Mouse (Mus musculus) adrenal gland, adult (tissue): Measurements from ENCODE around the gene Mink1.
A peak's percentile ranks its signal among the peaks of the same experiment; 100 is the strongest.
"Not testable (repeated sequence)": the region's sequence is repeated elsewhere in the genome, so short reads cannot be mapped to it uniquely, and the experiment has no call there.

Experiments
- DNase-seq, 2 experiments: peaks; one replicate each; pipeline ENCODE4 v3.0.0; 2022 to 2023; ENCODE audit warnings: low spot score in 1 of 2; ENCODE audit not compliant: inconsistent age in 2 of 2

Mink1 gene

DNA sequence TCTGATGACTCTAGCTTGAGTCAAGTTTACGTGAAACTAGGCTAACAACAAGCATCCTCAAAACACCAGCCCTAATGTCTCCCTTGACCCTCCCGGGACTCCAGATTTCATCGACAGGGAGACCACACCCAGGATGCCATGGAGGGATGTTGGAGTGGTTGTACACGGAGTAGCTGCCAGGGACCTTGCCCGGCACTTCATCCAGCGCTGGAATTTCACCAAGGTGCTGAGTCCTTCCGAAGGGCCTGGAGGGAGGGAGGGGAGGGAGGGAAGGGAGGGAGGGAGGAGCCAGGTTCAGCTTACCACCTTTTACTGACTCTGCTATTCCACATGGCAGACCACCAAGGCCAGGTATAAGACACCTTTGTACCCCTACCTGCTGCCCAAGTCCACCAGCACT is 8.7 kb upstream of the Mink1 start:
- no peak for DNase-seq

DNA sequence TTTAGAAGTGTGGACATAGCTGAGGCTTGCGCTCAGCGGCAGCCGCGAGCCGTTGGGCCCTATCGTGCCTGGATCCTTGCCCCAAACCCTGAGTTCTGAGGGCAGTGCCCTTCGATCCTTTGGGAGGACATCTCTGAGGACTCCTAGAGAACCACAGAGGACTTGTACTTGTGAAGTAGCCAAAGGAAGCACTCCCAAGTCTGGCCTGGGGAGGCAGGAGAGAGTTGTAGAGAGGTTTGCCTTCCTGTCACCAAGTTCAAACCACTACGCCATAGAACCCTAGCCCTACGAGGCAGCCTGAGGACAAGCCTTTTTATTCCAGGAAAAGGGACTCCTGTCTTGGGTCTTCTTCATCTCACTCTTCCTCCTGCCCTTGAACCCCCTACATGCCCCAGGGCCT is 5.1 kb upstream of the Mink1 start:
- no peak for DNase-seq

DNA sequence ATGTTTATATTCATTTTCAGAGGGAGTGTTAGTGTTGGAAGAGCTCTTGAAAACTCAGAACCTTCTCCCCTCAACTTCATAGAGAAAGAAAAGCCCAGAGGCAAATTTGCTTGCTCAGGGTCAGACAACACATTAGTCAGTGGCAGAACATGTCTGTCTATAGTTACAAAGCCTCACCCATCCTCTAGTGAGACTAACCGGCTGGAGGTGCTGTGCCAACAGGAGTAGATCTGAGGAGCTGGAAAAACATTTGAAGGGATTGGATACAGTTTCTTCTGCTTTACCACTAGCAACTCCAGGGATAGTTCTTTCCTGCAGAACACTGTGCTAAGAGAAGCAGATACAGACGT is 769 bp upstream of the Mink1 start:
- no peak for DNase-seq

DNA sequence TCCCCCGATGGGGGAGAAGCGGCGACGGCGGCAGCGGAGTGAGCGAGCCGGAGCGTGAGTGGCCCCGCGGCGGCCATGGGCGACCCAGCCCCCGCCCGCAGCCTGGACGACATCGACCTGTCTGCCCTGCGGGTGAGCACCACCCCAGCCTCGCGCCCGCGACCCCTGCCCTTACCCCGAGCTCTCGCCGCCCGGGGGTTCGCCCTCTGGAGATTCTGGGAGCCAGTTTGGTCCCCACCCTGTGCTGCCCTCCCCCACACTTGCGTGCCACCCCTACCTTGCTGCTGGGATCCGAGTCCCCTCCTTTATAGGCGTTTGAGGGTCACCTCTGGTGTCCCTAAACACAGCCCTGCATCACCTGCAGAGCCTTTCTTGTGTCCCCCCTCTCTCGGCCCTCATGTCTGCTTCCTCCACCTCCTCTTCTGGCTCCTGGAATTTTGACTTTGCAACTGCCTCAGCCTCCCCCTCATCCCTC is 351 bp downstream of the Mink1 start:
- DNase-seq, result no peak

DNA sequence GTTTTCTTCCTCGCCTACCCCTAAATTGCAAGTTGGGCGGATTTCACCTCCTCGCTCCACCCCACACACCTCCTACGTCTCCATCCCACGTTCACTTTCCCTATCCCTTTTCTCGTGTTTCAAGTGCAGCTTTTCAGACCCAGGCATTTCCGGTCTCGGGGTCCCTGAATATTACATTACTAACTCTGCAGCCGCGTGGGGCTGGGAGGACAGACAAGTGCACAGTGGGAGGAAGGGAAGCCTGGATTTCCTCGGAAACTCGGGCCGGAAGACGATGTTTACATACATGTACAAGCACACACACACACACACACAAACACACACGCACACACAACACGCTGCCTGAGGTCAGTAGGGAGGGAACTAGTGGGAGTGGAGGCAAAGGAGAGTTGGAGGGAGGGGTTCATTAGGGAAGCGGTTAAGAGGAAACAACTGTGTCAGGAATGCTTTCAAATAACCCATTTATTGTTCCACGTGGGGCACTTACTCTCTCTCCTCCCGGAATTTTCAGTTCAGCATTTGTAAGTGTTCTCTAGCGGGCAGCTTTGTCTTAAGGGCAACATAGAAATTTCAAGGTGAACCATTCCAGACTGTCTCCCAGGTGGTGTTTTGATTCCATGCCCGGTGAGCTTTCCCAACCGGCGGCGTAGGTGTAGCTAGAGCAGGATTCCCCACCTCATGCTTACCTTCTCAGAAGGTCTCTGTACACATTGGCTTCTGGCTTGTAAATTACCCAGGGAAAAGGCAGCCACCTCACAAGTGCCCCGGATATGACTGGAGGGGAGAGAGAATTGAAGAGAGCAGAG is 992 bp downstream of the Mink1 start:
- DNase-seq, result peak; percentile 27 to 71

DNA sequence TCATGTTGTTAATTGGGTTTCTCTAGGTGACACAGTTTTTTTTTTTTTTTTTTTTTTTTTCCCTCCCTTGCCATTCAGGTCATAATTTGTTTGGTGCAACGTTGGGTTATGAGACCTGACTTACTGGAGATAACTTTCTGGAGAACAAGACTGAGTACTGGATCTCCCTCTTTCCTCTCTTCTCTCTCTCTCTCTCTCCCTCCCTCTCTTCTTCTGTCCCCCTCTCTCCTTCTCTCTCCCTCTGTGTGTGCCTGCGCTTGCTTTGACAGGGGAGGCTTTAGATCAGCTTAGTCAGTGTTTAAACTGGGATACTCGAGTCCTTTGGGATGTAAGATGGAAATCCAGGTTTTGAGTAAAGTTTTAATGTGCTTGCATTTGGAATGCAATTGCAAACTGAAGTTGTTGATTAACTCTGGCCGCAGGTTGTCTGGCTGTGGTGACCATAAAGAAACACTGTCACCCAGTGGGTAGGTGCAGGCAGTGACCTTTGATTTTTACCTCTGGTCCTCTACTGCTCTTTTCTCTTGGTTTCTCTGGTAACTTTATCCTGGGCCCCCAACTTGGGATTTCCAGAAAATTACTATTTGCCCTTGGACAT is 1.7 kb downstream of the Mink1 start:
- DNase-seq, result no peak

DNA sequence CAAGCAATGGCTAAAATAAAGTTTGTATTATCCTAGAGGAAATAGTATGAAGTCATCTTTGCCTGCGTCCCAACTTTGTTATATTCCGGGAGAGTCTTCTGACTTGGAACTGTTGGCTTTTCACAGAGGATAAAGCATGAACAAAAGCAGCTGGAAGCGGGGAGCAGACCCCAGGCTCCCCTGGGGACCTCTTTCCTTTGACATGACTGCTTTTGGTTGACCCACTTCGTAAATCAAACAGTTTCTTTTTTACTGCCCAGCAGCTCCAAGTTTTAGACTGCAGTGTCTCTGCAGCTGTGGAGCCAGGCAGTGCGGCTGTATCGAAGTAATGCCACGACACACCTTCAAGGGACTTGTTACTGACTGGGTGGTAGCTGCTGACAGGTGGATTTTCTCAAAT is 3.9 kb downstream of the Mink1 start:
- DNase-seq, result no peak

DNA sequence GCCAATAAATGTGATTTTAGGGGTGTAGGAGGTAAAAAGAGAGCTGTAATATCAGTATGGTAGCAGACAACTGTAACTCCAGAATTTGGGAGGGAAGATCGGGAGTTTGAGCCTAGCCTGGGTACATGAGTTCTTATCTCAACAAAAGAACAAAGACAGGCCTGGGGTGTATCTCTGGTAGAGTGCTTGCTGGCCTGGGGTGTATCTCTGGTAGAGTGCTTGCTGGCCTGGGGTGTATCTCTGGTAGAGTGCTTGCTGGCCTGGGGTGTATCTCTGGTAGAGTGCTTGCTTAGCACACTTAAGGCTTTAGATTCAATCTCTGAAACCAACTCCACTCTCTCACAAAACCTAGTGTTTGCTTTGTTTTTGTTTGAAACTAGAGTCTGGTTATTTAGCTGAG is 7.9 kb downstream of the Mink1 start:
- not testable (repeated sequence) for DNase-seq

DNA sequence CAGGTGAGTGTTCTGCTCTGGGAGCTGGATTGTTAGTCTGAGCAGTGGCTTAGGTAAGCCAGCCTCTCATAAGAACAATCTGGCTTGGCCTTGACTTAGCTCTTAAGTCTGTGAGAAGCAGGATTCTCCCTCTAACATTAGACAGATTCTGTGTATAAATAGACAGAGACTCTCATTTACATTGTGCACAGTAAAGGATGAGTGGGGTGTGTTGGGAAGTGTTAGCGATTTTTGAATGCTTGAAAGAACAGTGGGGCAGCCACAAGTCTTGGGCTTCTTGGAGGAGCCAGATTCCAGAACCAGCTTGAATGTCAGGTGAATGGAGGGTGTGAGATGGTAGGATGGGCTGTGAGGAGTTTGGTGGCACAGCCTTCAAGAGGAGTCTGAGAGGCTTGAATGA is 9.0 kb downstream of the Mink1 start:
- no peak for DNase-seq

DNA sequence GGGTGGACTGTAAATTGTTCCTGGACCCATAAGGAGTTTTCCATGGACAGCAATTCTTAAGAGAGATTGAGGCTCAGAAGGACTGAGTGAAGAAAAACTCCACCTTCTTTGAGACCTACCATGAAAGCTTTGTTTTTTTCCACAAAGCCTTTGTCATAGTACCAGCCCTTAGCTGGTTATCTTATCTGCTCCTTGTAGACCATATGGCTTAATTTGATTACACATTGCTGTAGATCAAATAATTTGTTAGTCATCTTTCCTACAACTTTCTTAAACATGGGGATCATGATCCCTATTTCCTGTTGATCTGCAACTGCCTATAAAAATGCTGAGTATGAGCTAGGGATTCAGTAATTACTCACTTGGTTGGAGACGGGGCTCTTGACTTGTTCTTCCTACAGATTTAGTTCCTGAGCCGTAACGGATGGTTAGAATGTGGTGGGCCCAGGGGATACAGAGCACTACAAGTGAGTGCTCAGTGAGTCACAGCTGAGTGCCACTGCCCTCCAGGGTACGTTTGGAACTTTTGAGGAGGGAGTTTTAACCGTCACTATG is 9.7 kb downstream of the Mink1 start:
- DNase-seq, result no peak

DNA sequence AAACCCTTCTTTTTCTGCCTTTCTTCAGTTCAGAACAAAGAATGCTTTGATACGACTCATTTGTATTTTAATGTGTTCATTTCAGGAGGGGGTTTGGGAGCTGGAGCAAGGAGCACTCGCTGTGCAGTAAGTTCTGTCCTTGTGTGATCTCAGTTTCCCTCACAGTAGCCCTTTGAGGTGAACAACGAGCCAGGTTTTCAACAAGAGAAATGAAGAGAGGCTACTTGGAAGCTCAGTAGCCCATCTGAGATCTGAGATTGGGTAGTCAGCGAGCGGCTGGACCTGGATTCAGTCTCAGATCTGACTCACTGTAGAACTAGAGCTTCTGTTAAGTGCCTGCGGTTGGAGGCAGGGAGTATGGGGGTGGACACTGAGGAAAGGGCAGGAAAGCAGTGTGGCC is 11.2 kb downstream of the Mink1 start:
- no peak for DNase-seq

DNA sequence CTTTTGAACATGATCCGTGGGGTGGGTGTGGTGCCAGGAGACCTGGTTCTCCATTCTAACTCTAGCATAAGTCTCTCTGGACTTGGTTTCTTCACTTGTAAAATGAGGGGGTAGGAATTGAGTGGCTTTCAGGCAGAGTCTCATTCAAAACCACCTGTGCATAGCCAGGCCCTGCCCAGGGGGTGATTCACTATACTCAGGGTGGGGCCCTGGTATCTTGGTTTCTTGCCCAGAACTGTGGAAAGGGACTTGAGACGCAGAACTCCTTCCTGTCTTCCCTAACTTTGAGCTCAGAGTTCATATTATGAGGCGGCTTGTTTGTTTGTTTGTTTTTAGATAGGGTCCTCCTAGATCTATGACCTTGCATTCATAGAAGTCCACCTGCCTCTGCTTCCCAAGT is 14.5 kb downstream of the Mink1 start:
- no peak for DNase-seq

DNA sequence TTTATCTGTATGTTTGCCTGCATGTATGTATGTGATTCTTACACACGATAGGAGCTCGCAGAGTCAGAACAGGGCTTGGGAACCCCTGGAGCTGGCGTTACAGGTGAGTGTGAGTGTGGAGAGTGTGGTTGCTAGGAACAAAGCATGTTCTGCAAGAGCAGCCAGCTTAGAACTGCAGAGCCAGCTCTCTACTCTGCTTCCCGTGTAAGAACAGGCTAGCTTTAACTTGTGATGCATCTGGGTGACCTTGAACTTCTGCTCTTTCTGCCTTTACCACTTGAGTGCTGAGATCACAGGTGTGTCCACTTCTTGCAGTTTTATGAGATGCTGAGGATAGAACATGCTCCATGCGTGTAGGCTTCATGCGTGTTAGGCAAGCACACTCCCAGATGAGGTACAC is 16.3 kb downstream of the Mink1 start:
- DNase-seq, result no peak

DNA sequence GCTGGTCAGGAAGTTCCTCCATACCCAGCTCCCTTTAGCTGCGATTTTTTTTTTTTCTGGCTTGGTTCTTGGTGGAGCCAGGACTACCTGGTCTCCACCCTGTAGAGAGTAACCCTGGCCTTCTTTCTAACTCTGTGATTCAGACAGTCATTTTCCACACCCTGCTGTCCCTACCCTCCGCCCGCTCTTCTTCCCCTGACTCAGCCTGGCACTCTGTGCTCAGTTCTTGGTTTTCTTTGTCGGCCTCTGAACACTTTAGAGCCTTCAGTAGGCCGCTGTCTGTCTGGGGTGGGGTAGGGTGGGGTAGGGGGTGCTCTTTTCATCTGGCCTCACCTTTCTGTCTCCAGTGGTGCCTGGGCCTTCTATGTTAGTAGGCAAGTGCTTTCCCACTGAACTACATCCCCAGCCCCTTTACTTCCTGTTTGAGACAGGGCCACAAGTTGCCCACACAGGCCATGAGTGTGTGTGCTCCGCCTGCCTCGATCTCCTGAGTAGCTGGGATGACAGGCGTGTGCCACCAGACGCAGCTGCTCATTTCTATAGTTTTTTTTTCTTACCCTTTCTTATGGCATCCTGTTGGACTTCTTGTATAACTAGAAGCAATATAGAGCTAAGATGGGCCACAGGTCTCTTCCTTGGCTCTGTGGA is 17.2 kb downstream of the Mink1 start:
- DNase-seq, result peak in 1 of 2 experiments; percentile 63

DNA sequence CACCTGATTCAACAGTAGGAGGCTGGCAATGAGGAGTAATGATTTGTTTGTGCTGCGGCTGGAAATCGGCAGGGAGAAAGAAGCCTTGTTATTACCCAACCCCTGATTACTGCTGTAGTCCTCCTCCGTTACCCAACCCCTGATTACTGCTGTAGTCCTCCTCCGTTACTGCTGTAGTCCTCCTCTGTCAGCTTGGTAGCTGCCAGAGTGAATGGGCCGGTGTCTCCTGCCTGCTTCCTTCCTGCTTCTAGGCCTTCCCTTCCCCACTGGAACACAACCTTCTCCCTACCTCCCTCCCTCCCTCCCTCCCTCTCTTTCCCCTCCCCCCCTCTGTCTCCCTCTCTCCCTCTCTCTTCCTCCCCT is 17.7 kb downstream of the Mink1 start:
- DNase-seq, result no peak

DNA sequence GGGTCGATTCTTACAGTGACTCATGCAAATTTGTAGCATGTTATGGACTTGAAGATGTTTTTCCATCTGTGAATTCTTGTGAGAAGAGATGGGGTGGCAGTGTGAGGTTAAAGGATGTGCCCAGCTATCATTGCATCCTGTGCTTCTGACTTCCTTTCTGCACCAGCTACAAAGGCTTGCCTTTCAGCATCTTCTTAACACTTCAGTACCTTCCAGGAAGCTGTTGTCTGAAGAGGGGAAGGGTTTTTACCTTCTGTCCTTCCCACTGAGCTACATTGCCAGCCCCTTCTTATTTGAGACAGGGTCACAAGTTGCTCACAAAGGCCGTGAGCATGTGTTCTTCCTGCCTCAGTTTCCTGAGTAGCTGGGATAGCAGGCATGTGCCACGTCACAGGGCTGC is 18.2 kb downstream of the Mink1 start:
- DNase-seq, result no peak

DNA sequence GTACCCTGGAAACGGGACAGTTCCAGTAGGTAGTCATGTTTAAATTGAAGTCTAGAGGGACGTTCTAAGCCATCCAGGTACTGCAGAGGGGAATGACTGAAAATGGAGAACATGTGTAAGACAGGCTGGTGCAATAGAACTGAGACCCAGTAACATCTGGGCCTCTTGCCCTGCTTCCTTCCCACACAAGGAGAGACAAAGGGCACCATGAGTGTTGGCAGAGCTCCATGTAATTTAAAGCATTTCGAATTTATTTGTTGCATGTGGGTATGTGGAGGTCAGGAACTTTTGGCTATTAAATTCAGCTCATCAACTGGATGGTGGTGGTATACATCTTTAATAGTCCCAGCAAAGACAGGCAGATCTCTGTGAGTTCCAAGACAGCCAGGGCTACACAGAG is 19.5 kb downstream of the Mink1 start:
- DNase-seq, result no peak

DNA sequence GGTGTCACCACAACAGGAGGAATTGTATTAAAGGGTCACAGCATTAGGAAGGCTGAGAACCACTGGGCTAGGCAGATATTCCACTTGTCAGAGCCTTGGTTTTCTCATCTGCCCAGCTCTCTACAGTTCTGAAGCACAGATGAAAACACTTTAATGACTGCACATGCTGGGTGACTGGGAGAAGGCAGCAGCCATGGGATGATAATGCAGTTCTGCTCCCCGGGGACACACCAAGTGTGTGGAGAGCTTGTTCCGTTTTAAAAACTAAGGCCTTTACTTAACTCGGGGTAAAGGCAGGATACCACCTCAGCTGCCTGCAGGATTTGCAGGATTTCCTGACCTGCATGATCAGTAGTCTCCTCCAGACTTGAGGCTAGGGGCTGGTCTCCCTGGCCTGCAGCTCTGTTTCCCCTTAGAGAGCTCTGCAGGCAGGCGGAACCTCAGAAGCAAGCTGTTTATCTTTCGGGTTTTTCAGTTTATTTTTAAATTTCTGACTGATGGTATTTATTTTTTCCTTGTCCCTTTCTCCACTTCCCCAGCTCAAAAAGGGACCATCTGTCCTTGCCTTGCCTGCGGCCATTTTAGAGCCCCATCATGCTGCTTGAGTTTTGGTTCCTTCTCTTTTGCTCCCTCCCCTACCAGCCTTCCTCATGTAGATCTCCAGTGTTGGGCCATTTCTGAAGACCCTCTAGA is 20.5 kb downstream of the Mink1 start:
- DNase-seq, result no peak

DNA sequence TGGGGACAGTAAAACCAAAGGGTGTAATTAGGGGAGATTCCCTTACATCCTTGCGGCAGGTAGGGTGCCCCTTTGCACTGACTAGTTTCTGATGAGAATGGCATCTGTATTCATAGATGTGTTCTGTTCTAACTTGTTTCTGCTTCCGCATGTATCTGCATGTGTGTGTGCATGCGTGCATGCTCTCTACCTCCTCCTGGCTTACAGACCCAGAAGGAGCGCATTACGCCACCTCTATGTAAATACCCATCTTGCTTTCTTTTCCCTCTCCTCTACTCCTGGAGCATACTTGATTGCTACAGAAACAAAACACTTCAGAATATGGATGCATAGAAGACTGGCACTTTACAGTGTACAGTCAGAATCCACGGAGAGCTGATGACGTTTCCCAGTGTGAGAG is 21.1 kb downstream of the Mink1 start:
- no peak for DNase-seq

DNA sequence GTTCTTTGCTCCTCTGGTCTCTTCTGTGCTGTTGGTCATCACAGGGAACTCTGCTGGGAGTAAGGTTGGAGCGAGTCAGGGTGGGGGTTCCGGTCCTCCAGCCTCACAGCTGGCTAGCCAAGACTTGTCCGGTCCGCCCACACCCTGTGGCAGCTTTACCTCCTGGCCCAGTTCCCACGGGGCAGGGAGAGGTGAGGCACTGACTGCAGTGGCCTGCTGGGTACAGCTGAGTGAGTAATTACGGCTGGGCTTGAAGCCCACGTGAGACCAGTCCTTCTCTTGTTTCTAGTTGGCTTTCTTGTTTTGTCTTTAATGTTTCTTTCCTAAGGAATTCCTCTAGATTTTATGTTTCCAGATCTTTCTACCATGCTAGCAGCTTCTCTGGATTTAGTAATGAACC is 22.8 kb downstream of the Mink1 start:
- peak; percentile 57 to 65 for DNase-seq

DNA sequence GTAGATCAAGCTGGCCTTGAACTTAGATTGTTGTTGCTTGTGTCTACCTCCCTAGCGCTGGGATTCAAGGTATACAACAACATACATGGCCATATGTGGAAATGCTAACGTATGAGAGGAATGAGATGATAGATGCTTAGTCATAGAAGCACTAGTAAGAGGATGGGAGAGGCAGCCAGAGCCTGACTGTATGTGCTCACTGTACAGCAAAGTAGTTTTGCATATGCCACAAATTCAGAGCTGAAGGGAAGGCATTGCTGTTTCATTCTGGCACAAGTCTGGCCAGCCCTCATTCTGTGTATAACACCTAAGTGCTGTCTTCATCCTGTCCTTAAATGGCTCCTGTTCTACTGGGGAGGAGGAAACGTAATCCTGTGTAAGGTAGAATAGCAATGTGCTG is 23.6 kb downstream of the Mink1 start:
- no peak for DNase-seq

DNA sequence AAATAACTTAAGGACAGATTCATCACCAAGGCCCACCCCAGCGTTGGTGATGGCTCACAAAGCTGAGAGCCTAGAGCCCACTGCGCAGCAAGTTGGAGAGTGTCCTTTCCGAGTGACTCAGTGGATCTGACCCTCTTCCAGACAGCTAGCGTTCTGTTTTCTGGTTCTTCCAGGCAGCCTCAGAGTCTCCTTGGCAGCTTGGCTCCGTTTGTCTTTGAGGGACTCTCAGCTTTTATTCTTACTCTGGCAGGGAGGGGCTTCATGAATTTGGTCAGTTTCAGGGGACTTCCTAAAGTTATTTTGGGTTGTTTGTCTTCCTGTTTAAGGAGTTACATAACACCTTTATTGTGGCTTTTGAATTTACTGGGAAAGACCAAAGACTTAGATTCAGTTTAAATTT is 24.3 kb downstream of the Mink1 start:
- DNase-seq, result no peak
